Mouse (Mus musculus): Measurements from ENCODE around the gene Ppp1r21. TPM values are rescaled to one million over a fixed set of nuclear protein-coding genes. Genes with fewer than 3 reads are reported as not detected.

The Ppp1r21 gene
- total RNA-seq, 1 experiment = 24.8 TPM

DNA sequence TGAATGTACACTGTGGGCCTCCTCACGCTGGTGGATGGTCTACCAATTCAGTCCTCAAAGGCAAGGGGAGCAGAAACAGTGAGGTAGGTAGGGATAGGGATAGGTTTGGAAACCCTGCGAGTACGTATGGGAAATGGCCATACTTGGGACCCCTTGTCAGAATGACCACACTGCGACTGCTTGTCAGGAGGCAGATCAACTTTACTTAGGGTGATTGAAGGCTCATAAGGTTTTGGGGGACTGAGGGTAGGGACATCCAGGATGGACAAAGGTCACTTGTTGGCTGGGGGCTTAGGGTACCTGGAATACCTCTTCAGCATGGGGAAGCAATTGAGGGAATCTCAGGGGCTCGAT is 37.8 kb upstream of the Ppp1r21 start:
- TF ChIP-seq CHD2 (IDR thresholded peaks at IDR 0.05; ENCODE audit: low read depth, low read length) = no peak
- no peak for TF ChIP-seq ZC3H11A (IDR thresholded peaks at IDR 0.05; ENCODE audit: borderline replicate concordance, low read depth, low read length)
- no peak for TF ChIP-seq HCFC1 (IDR thresholded peaks at IDR 0.05; ENCODE audit: borderline replicate concordance, insufficient read depth, low read length)
- no peak for TF ChIP-seq ZNF384 (IDR thresholded peaks at IDR 0.05; ENCODE audit: low read depth, low read length)
- in situ Hi-C loops (cut with MboI; ENCODE audit: low sequenced_read_pairs in 2 of 2, unreplicated experiment in 2 of 2) = no loop called here
- Histone ChIP-seq H3K9ac (ENCODE audit: insufficient read depth, low read depth, low read length, poor library complexity, severe bottlenecking) (no peak overlapping the region), H3K4me1 (ENCODE audit: control insufficient read depth in 2 of 2, insufficient read depth in 2 of 2, low read length in 2 of 2, poor library complexity in 1 of 2) (no peaks in the 10 kb centered on the region), H3K36me3 (ENCODE audit: control insufficient read depth, insufficient read depth, low read length, poor library complexity, severe bottlenecking) (peaks cover 13% of the 10 kb centered on the region), H3K27ac (ENCODE audit: insufficient read depth, low read depth, low read length, poor library complexity, severe bottlenecking) (no peak overlapping the region), H3K4me3 (ENCODE audit: insufficient read depth in 1 of 2, low read depth in 1 of 2, low read length in 2 of 2, poor library complexity in 1 of 2, severe bottlenecking in 1 of 2) (no peak overlapping the region), H3K9me3 (ENCODE audit: control insufficient read depth, insufficient read depth, low read depth, low read length) (no peaks in the 10 kb centered on the region)
- DNase-seq (ENCODE audit: low read depth, low spot score) = no peak

DNA sequence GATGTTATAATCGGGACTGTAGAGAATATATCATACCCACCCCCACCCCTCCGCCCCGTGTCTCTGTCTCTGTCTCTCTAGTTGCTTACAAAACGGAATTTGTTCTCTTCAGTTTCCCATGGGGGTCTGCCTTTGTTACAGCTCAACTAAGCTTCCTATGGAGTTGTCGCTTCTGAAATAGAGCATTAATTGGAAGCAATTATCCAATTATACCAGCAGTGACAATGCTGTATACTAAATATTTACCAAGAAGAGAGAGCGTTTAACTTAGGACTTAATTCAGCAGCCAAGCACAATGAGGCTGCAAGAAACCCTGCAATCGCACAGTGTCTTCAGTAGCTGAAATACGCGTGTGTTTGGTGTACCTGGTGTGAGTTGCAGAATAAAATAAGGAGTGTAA is 36.4 kb upstream of the Ppp1r21 start:
- DNase-seq (ENCODE audit: low read depth, low spot score) = no peak
- Histone ChIP-seq H3K36me3 (ENCODE audit: control insufficient read depth, insufficient read depth, low read length, poor library complexity, severe bottlenecking) (peaks cover 13% of the 10 kb centered on the region), H3K27ac (ENCODE audit: insufficient read depth, low read depth, low read length, poor library complexity, severe bottlenecking) (no peak overlapping the region), H3K9ac (ENCODE audit: insufficient read depth, low read depth, low read length, poor library complexity, severe bottlenecking) (no peak overlapping the region), H3K4me1 (ENCODE audit: control insufficient read depth in 2 of 2, insufficient read depth in 2 of 2, low read length in 2 of 2, poor library complexity in 1 of 2) (peaks cover 0 to 6% of the 10 kb centered on the region in 2 experiments; a peak in 1 of 4 replicates), H3K4me3 (ENCODE audit: insufficient read depth in 1 of 2, low read depth in 1 of 2, low read length in 2 of 2, poor library complexity in 1 of 2, severe bottlenecking in 1 of 2) (no peak overlapping the region), H3K9me3 (ENCODE audit: control insufficient read depth, insufficient read depth, low read depth, low read length) (no peaks in the 10 kb centered on the region)
- TF ChIP-seq MAFK (IDR thresholded peaks at IDR 0.05; ENCODE audit: insufficient read depth, low read depth, low read length) (no peak), ZC3H11A (IDR thresholded peaks at IDR 0.05; ENCODE audit: borderline replicate concordance, low read depth, low read length) (no peak), HCFC1 (IDR thresholded peaks at IDR 0.05; ENCODE audit: borderline replicate concordance, insufficient read depth, low read length) (no peak), CHD2 (IDR thresholded peaks at IDR 0.05; ENCODE audit: low read depth, low read length) (no peak), ZNF384 (IDR thresholded peaks at IDR 0.05; ENCODE audit: low read depth, low read length) (no peak)
- in situ Hi-C loops (cut with MboI; ENCODE audit: low sequenced_read_pairs in 2 of 2, unreplicated experiment in 2 of 2) = no loop called here

- H3K9ac ChIP-seq (ENCODE audit: insufficient read depth, low read depth, low read length, poor library complexity, severe bottlenecking) = no peak overlapping the region
These were observed 35.7 kb upstream of the Ppp1r21 start for GRCm38 (mm10) chr17:88494121-88494771.

GRCm38 (mm10) chr17:88494772-88495132 is 35.2 kb upstream of the Ppp1r21 start:
- Histone ChIP-seq H3K27ac (ENCODE audit: insufficient read depth, low read depth, low read length, poor library complexity, severe bottlenecking) (no peak overlapping the region), H3K9ac (ENCODE audit: insufficient read depth, low read depth, low read length, poor library complexity, severe bottlenecking) (no peak overlapping the region), H3K4me3 (ENCODE audit: insufficient read depth in 1 of 2, low read depth in 1 of 2, low read length in 2 of 2, poor library complexity in 1 of 2, severe bottlenecking in 1 of 2) (no peak overlapping the region), H3K4me1 (ENCODE audit: control insufficient read depth in 2 of 2, insufficient read depth in 2 of 2, low read length in 2 of 2, poor library complexity in 1 of 2) (peaks cover 0 to 7% of the 10 kb centered on the region in 2 experiments; a peak in 1 of 4 replicates), H3K36me3 (ENCODE audit: control insufficient read depth, insufficient read depth, low read length, poor library complexity, severe bottlenecking) (peaks cover 13% of the 10 kb centered on the region), H3K9me3 (ENCODE audit: control insufficient read depth, insufficient read depth, low read depth, low read length) (no peaks in the 10 kb centered on the region)
- no peak for DNase-seq (ENCODE audit: low read depth, low spot score)
- in situ Hi-C loops (cut with MboI; ENCODE audit: low sequenced_read_pairs in 2 of 2, unreplicated experiment in 2 of 2) = no loop called here
- TF ChIP-seq MAFK (IDR thresholded peaks at IDR 0.05; ENCODE audit: insufficient read depth, low read depth, low read length) (no peak), CHD2 (IDR thresholded peaks at IDR 0.05; ENCODE audit: low read depth, low read length) (no peak)

More at GRCm38 (mm10) chr17:88494121-88494771, 35.7 kb upstream of the Ppp1r21 start:
- no peaks in the 10 kb centered on the region for H3K9me3 ChIP-seq (ENCODE audit: control insufficient read depth, insufficient read depth, low read depth, low read length)
- no peak overlapping the region for H3K4me3 ChIP-seq (ENCODE audit: insufficient read depth in 1 of 2, low read depth in 1 of 2, low read length in 2 of 2, poor library complexity in 1 of 2, severe bottlenecking in 1 of 2)
- H3K27ac ChIP-seq (ENCODE audit: insufficient read depth, low read depth, low read length, poor library complexity, severe bottlenecking) = no peak overlapping the region
- H3K36me3 ChIP-seq (ENCODE audit: control insufficient read depth, insufficient read depth, low read length, poor library complexity, severe bottlenecking) = peaks cover 13% of the 10 kb centered on the region
- TF ChIP-seq ZC3H11A (IDR thresholded peaks at IDR 0.05; ENCODE audit: borderline replicate concordance, low read depth, low read length) (no peak), CHD2 (IDR thresholded peaks at IDR 0.05; ENCODE audit: low read depth, low read length) (no peak)
- peaks cover 0 to 6% of the 10 kb centered on the region in 2 experiments; a peak in 1 of 4 replicates for H3K4me1 ChIP-seq (ENCODE audit: control insufficient read depth in 2 of 2, insufficient read depth in 2 of 2, low read length in 2 of 2, poor library complexity in 1 of 2)
- in situ Hi-C loops (cut with MboI; ENCODE audit: low sequenced_read_pairs in 2 of 2, unreplicated experiment in 2 of 2) = no loop called here
- DNase-seq (ENCODE audit: low read depth, low spot score) = no peak

GRCm38 (mm10) chr17:88498090-88498682 is 31.7 kb upstream of the Ppp1r21 start:
- H3K36me3 ChIP-seq (ENCODE audit: control insufficient read depth, insufficient read depth, low read length, poor library complexity, severe bottlenecking) = peaks cover 8% of the 10 kb centered on the region
- TF ChIP-seq ZC3H11A (IDR thresholded peaks at IDR 0.05; ENCODE audit: borderline replicate concordance, low read depth, low read length) (no peak), CHD2 (IDR thresholded peaks at IDR 0.05; ENCODE audit: low read depth, low read length) (no peak), ZNF384 (IDR thresholded peaks at IDR 0.05; ENCODE audit: low read depth, low read length) (no peak), HCFC1 (IDR thresholded peaks at IDR 0.05; ENCODE audit: borderline replicate concordance, insufficient read depth, low read length) (no peak), MAFK (IDR thresholded peaks at IDR 0.05; ENCODE audit: insufficient read depth, low read depth, low read length) (no peak)
- no peak overlapping the region for H3K9ac ChIP-seq (ENCODE audit: insufficient read depth, low read depth, low read length, poor library complexity, severe bottlenecking)
- peak overlapping the region; percentile 77 for H3K27ac ChIP-seq (ENCODE audit: insufficient read depth, low read depth, low read length, poor library complexity, severe bottlenecking)
- H3K9me3 ChIP-seq (ENCODE audit: control insufficient read depth, insufficient read depth, low read depth, low read length) = no peaks in the 10 kb centered on the region
- H3K4me1 ChIP-seq (ENCODE audit: control insufficient read depth in 2 of 2, insufficient read depth in 2 of 2, low read length in 2 of 2, poor library complexity in 1 of 2) = peaks cover 0 to 8% of the 10 kb centered on the region in 2 experiments; a peak in 1 of 4 replicates
- no peak for DNase-seq (ENCODE audit: low read depth, low spot score)
- in situ Hi-C loops (cut with MboI; ENCODE audit: low sequenced_read_pairs in 2 of 2, unreplicated experiment in 2 of 2) = no loop called here
- no peak overlapping the region for H3K4me3 ChIP-seq (ENCODE audit: insufficient read depth in 1 of 2, low read depth in 1 of 2, low read length in 2 of 2, poor library complexity in 1 of 2, severe bottlenecking in 1 of 2)
